Mouse (Mus musculus) cortical plate, adult 2 months (tissue): ENCODE measurements around the gene Mrpl27.
"Not testable (repeated sequence)": the region's sequence is repeated elsewhere in the genome, so short reads cannot be mapped to it uniquely, and the experiment has no call there.

Experiments used
- CTCF ChIP-seq: fragments of 200-500 bp; IDR thresholded peaks from 2 replicates; pipeline ENCODE4 v1.5.1; 2011; ENCODE audit warnings: mild to moderate bottlenecking, control low read depth, low read length; ENCODE audit not compliant: insufficient read depth; ENCODE audit errors: extremely low read depth
- POLR2A ChIP-seq: fragments of 200-500 bp; IDR thresholded peaks from 2 replicates; pipeline ENCODE4 v1.6.1; 2011; ENCODE audit warnings: mild to moderate bottlenecking, low read length, control low read depth; ENCODE audit not compliant: insufficient read depth; ENCODE audit errors: extremely low read depth

GRCm38 (mm10) chr11:94651241-94651640, 2.3 kb upstream of the Mrpl27 start:
- TF ChIP-seq POLR2A, CTCF: not testable (repeated sequence)
